Mouse (Mus musculus) embryonic fibroblast, embryonic 13.5 days (primary cell): ENCODE data around the gene Dennd1a.

ENCODE experiments used
- CTCF ChIP-seq: IDR thresholded peaks from 2 replicates; pipeline ENCODE4 v1.5.1; 2011; ENCODE audit warnings: mild to moderate bottlenecking, control low read depth, low read length, moderate library complexity, borderline replicate concordance; ENCODE audit not compliant: insufficient read depth
- POLR2A ChIP-seq: IDR thresholded peaks from 2 replicates; pipeline ENCODE4 v1.6.1; 2011; ENCODE audit warnings: low read depth, mild to moderate bottlenecking, control low read depth, low read length, moderate library complexity

GRCm38 (mm10) chr2:37883214-37883613 lies 404.0 kb downstream of the Dennd1a start:
- TF ChIP-seq CTCF: no peak
- TF ChIP-seq POLR2A: no peak
